Mouse (Mus musculus) spleen, adult 2 months (tissue): ENCODE results near the gene Mrpl20. TPM values are rescaled to one million over a fixed set of nuclear protein-coding genes. Genes with fewer than 3 reads are reported as not detected.

Experiments used
- DNase-seq, 2 experiments: peaks; one replicate each; pipeline versions ENCODE4 v3.0.0 to v3.0.0-alpha.2; 2012 to 2021; ENCODE audit warnings: low spot score in 2 of 2, low read depth in 1 of 2
- H3K27ac ChIP-seq: fragments of 200-500 bp; 2 replicates; pipeline ENCODE4 v1.5.1; 2012; ENCODE audit warnings: low read length, inconsistent platforms; ENCODE audit not compliant: insufficient read depth
- H3K27me3 ChIP-seq: fragments of 200-500 bp; 2 replicates; pipeline ENCODE4 v1.6.1; 2012; ENCODE audit warnings: mild to moderate bottlenecking, moderate library complexity, low read length, inconsistent platforms; ENCODE audit not compliant: control insufficient read depth, insufficient read depth
- H3K36me3 ChIP-seq: fragments of 200-500 bp; 2 replicates; pipeline ENCODE4 v1.6.1; 2012; ENCODE audit warnings: mild to moderate bottlenecking, low read length, inconsistent platforms; ENCODE audit not compliant: control insufficient read depth, insufficient read depth
- H3K4me1 ChIP-seq: fragments of 200-500 bp; 2 replicates; pipeline ENCODE4 v1.6.1; 2011; ENCODE audit warnings: inconsistent platforms; ENCODE audit not compliant: control insufficient read depth, insufficient read depth, insufficient read length
- H3K4me3 ChIP-seq: fragments of 200-500 bp; 2 replicates; pipeline ENCODE4 v1.5.1; 2011; ENCODE audit warnings: mild to moderate bottlenecking, inconsistent platforms; ENCODE audit not compliant: insufficient read depth, insufficient read length; ENCODE audit errors: extremely low read depth
- CTCF ChIP-seq: fragments of 200-500 bp; IDR thresholded peaks from 2 replicates; pipeline ENCODE4 v1.5.1; 2011; ENCODE audit warnings: mild to moderate bottlenecking, inconsistent platforms; ENCODE audit not compliant: insufficient read depth, insufficient read length, insufficient replicate concordance; ENCODE audit errors: extremely low read depth
- POLR2A ChIP-seq: fragments of 200-500 bp; IDR thresholded peaks from 2 replicates; pipeline ENCODE4 v1.6.1; 2011; ENCODE audit warnings: low read depth, low read length, inconsistent platforms
- WGBS: fragments of 180-500 bp; shearing (Covaris S2); methylation state at CpG from one replicate; pipeline ENCODE4 v1.1.7; 2018; 5-methylcytosine and 5-hydroxymethylcytosine counted together
- polyA plus RNA-seq: library from polyadenylated mRNA; depleted of rRNA; stranded (reverse); fragments of >200 nt; gene quantifications from 2 replicates; pipeline ENCODE4 v1.2.3, GENCODE M21; 2012

Mrpl20 gene
- polyA plus RNA-seq, 1 experiment: 23.3 TPM

DNA sequence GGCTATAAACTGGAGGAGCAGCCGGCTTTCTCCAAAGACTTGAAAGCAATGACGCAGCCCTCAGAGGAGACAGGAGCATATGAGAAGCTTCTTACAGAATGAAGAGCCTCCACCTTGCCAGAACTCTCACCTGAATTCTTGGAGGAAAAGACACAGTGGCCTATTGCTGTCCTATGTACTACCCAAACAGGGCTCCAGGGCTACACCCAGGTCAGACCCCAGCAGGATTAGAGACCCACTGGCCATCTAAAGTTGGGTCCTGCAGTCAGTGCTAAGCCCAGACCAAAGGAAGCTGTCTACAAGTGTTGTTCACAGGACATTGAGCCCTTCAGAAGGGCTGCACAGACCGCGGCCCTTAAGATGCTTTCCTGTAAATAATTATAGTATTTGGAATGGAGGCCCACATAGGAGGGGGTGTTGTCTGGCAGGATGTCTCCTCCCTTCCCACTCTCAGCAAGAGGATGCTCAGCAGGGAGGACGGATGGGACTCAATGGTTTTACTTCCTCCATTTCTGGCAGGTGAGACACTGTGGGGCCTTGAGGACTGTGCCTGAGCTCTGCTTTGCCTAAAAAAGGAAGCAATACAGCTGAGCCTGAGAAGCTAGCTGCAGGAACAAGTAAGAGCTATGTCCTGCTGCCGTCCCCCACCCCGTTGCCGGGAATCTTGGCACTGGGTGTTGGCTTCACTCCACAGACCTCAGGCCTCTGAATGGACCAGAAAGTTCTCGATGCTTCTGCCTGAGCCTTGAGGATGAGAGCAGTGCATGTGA is 27.5 kb upstream of the Mrpl20 start:
- Histone ChIP-seq H3K27ac (peak overlapping the region; percentile 45), H3K4me1 (peaks cover 17% of the 10 kb centered on the region), H3K27me3 (no peaks in the 10 kb centered on the region), H3K36me3 (no peaks in the 10 kb centered on the region), H3K4me3 (no peak overlapping the region)
- 24% methylated on average over 9 of the region's 9 CpGs for WGBS
- TF ChIP-seq CTCF (no peak), POLR2A (no peak)
- peak in 1 of 2 experiments; percentile 38 for DNase-seq

GRCm38 (mm10) chr4:155775855-155776254 is 26.8 kb upstream of the Mrpl20 start:
- Histone ChIP-seq H3K27ac (peak overlapping the region; percentile 9), H3K4me1 (peaks cover 13% of the 10 kb centered on the region), H3K36me3 (no peaks in the 10 kb centered on the region), H3K4me3 (no peak overlapping the region), H3K27me3 (no peaks in the 10 kb centered on the region)
- DNase-seq: no peak
- WGBS: 80% methylated on average over 3 of the region's 3 CpGs
- no peak for TF ChIP-seq CTCF
- no peak for TF ChIP-seq POLR2A

GRCm38 (mm10) chr4:155776704-155777335 is 25.9 kb upstream of the Mrpl20 start:
- DNase-seq: no peak
- 42% methylated on average over 2 of the region's 2 CpGs for WGBS
- H3K27me3 ChIP-seq: no peaks in the 10 kb centered on the region
- peaks cover 13% of the 10 kb centered on the region for H3K4me1 ChIP-seq
- no peaks in the 10 kb centered on the region for H3K36me3 ChIP-seq
- no peak overlapping the region for H3K4me3 ChIP-seq
- TF ChIP-seq POLR2A (no peak), CTCF (no peak)
- peak overlapping the region; percentile 31 for H3K27ac ChIP-seq

DNA sequence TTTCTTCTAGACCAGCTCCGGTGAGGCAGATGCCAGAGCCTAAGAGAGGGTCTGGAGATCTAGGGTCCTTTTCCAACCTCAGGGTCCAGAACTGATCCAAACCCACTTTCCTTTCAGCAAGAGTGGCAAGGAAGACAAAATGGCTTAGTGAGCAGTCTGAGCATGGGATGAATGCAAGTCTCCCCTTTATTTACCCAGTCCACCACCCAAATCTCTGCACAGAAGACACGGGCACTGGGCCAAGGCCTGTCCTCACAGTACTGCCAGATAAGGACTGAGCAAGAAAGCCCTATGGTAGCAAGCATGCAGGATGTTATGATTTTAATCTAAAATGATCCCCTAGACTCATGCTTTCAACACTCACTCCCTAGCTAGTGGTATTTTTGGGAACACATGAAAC is 24.9 kb upstream of the Mrpl20 start:
- no peaks in the 10 kb centered on the region for H3K27me3 ChIP-seq
- no peak overlapping the region for H3K4me3 ChIP-seq
- H3K27ac ChIP-seq: no peak overlapping the region
- H3K4me1 ChIP-seq: peaks cover 13% of the 10 kb centered on the region
- H3K36me3 ChIP-seq: no peaks in the 10 kb centered on the region
- DNase-seq: no peak
- WGBS: 89% methylated on average over 2 of the region's 2 CpGs
- TF ChIP-seq CTCF (no peak), POLR2A (no peak)

GRCm38 (mm10) chr4:155779498-155779897 is 23.2 kb upstream of the Mrpl20 start:
- TF ChIP-seq POLR2A (no peak), CTCF (no peak)
- DNase-seq: no peak
- H3K36me3 ChIP-seq: no peaks in the 10 kb centered on the region
- H3K4me3 ChIP-seq: no peak overlapping the region
- WGBS: 84% methylated on average over 4 of the region's 4 CpGs
- H3K27ac ChIP-seq: no peak overlapping the region
- peaks cover 1% of the 10 kb centered on the region; the same call in 1 of the 2 replicates for H3K27me3 ChIP-seq
- H3K4me1 ChIP-seq: peaks cover 13% of the 10 kb centered on the region

DNA sequence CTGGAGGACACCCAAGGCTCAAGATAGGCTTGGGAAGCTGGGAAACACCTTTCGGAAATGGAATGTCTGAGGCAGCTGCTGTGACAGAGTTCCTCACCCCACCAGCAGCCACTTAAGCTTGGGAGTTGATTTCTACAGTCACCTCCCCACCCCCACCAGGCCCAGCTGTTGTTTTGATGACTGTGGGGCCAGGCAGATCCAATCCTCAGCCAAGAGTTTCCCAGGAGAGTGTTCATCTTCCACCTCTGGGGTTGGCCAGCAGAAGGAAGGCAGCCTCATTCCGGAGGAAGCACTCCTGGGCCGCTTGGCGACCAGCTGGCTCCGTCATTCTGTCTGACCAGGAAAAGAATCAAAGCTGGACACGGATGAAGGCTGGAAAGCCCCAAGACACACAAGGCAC is 21.8 kb upstream of the Mrpl20 start:
- Histone ChIP-seq H3K36me3 (no peaks in the 10 kb centered on the region), H3K27me3 (peaks cover 2% of the 10 kb centered on the region; the same call in 1 of the 2 replicates), H3K4me3 (no peak overlapping the region), H3K27ac (no peak overlapping the region), H3K4me1 (peaks cover 5% of the 10 kb centered on the region)
- 65% methylated on average over 6 of the region's 6 CpGs for WGBS
- no peak for TF ChIP-seq CTCF
- TF ChIP-seq POLR2A: no peak
- peak in 1 of 2 experiments; percentile 3 for DNase-seq
